Mouse (Mus musculus) lung, embryonic 16.5 days (tissue): ENCODE data around the gene Lpar3. TPM values are rescaled to one million over a fixed set of nuclear protein-coding genes. Genes with fewer than 3 reads are reported as not detected.

Experiments used
- ATAC-seq: fragments of 200-750 bp; cut with Nextera tagmentation; 2 replicates; pipeline ENCODE4 v1.8.0; 2017; ENCODE audit warnings: low read depth, mild to moderate bottlenecking, moderate library complexity
- H3K27ac ChIP-seq: fragments of 300-500 bp; sonication (generic); 2 replicates; pipeline ENCODE4 v1.5.1; 2014; ENCODE audit warnings: mild to moderate bottlenecking, control low read depth, low read length
- H3K27me3 ChIP-seq: fragments of 300-500 bp; sonication (generic); 2 replicates; pipeline ENCODE4 v1.6.1; 2014; ENCODE audit warnings: low read depth, low read length, mixed read lengths; ENCODE audit not compliant: control insufficient read depth, insufficient read depth
- H3K36me3 ChIP-seq: fragments of 300-500 bp; sonication (generic); 2 replicates; pipeline ENCODE4 v1.6.1; 2014; ENCODE audit warnings: low read length; ENCODE audit not compliant: control insufficient read depth, insufficient read depth
- H3K4me1 ChIP-seq: fragments of 300-500 bp; sonication (generic); replicated peaks from 2 replicates; pipeline ENCODE4 v1.6.1; 2014; ENCODE audit warnings: low read length, mixed read lengths; ENCODE audit not compliant: control insufficient read depth, insufficient read depth
- H3K4me2 ChIP-seq: fragments of 300-500 bp; sonication (generic); 2 replicates; pipeline ENCODE4 v1.6.1; 2014; ENCODE audit warnings: low read depth, low read length, control low read depth
- H3K4me3 ChIP-seq: fragments of 300-500 bp; sonication (generic); 2 replicates; pipeline ENCODE4 v1.5.1; 2014; ENCODE audit warnings: mild to moderate bottlenecking, low read length, control low read depth
- H3K9ac ChIP-seq: fragments of 300-500 bp; sonication (generic); 2 replicates; pipeline ENCODE4 v1.6.1; 2014; ENCODE audit warnings: low read length, control low read depth
- H3K9me3 ChIP-seq: fragments of 300-500 bp; sonication (generic); 2 replicates; pipeline ENCODE4 v1.6.1; 2016; ENCODE audit warnings: low read length; ENCODE audit not compliant: control insufficient read depth
- WGBS: fragments of 180-500 bp; shearing (Covaris S2); extraction: QIAGEN DNeasy Blood & Tissue Kit; methylation state at CpG from one replicate; pipeline ENCODE4 v1.1.7; 2014; 5-methylcytosine and 5-hydroxymethylcytosine counted together
- polyA plus RNA-seq: library from polyadenylated mRNA; unstranded; fragments of >200 nt; fragmentation: Nextera tagmentation; extraction: Ambion mirVana; gene quantifications from 2 replicates; pipeline ENCODE4 v1.2.1, GENCODE M21; 2015

Gene Lpar3
- 2.0 and 2.5 TPM in 2 replicates for polyA plus RNA-seq

- Histone ChIP-seq H3K4me2 (peak within 1 kb of the TSS; percentile 75), H3K36me3 (no peaks in the 10 kb centered on the region), H3K27me3 (peaks cover 23% of the 10 kb centered on the region), H3K9me3 (no peaks in the 10 kb centered on the region), H3K9ac (peak within 1 kb of the TSS; percentile 42), H3K4me1 (peaks cover 4% of the 10 kb centered on the region), H3K27ac (no peak within 1 kb of the TSS), H3K4me3 (peak within 1 kb of the TSS; percentile 46)
- peak; percentile 89 for ATAC-seq
- WGBS = 2% methylated on average over 72 of the region's 73 CpGs
These were observed at the start of gene Lpar3 for GRCm38 (mm10) chr3:146220776-146221486. TSS of gene Lpar3 (plus strand) at chr3:146220963.

- H3K4me3 ChIP-seq = no peak overlapping the region
- H3K27ac ChIP-seq = no peak overlapping the region
- no peak overlapping the region for H3K4me2 ChIP-seq
- H3K36me3 ChIP-seq = no peaks in the 10 kb centered on the region
- H3K27me3 ChIP-seq = no peaks in the 10 kb centered on the region
- no peaks in the 10 kb centered on the region for H3K9me3 ChIP-seq
- no peak overlapping the region for H3K9ac ChIP-seq
- 66% methylated on average over 5 of the region's 5 CpGs for WGBS
- ATAC-seq = no peak
- no peaks in the 10 kb centered on the region for H3K4me1 ChIP-seq
These were observed 47.7 kb upstream of the Lpar3 start for GRCm38 (mm10) chr3:146173030-146173429.

- Histone ChIP-seq H3K4me3 (no peak overlapping the region), H3K9ac (no peak overlapping the region), H3K27me3 (no peaks in the 10 kb centered on the region), H3K27ac (no peak overlapping the region), H3K4me2 (no peak overlapping the region), H3K36me3 (no peaks in the 10 kb centered on the region), H3K4me1 (0 out of 2 replicates have a peak, but pooled peaks cover 1% of the 10 kb centered on the region), H3K9me3 (no peaks in the 10 kb centered on the region)
- 76% methylated on average over 9 of the region's 9 CpGs for WGBS
- no peak for ATAC-seq
These were observed 46.5 kb upstream of the Lpar3 start for GRCm38 (mm10) chr3:146174215-146174614.

- 54% methylated on average over 7 of the region's 7 CpGs for WGBS
These were observed 43.5 kb upstream of the Lpar3 start for GRCm38 (mm10) chr3:146177295-146177694.

GRCm38 (mm10) chr3:146177748-146178582 is 42.8 kb upstream of the Lpar3 start:
- H3K27ac ChIP-seq = no peak overlapping the region
- no peaks in the 10 kb centered on the region for H3K27me3 ChIP-seq
- peak; percentile 84 for ATAC-seq
- peak overlapping the region; percentile 25; the same call in 1 of the 2 replicates for H3K9ac ChIP-seq
- H3K4me2 ChIP-seq = peak overlapping the region; percentile 66
- no peaks in the 10 kb centered on the region for H3K9me3 ChIP-seq
- peaks cover 5% of the 10 kb centered on the region; the same call in 1 of the 2 replicates for H3K4me1 ChIP-seq
- 4% methylated on average over 16 of the region's 16 CpGs for WGBS
- no peaks in the 10 kb centered on the region for H3K36me3 ChIP-seq
- peak overlapping the region; percentile 39 for H3K4me3 ChIP-seq

More at GRCm38 (mm10) chr3:146177295-146177694, 43.5 kb upstream of the Lpar3 start:
- H3K27ac ChIP-seq = no peak overlapping the region
- ATAC-seq = no peak
- H3K9me3 ChIP-seq = no peaks in the 10 kb centered on the region
- H3K4me3 ChIP-seq = no peak overlapping the region
- no peaks in the 10 kb centered on the region for H3K27me3 ChIP-seq
- H3K4me1 ChIP-seq = peaks cover 5% of the 10 kb centered on the region; the same call in 1 of the 2 replicates
- H3K36me3 ChIP-seq = no peaks in the 10 kb centered on the region
- H3K4me2 ChIP-seq = peak overlapping the region; percentile 66
- H3K9ac ChIP-seq = no peak overlapping the region

GRCm38 (mm10) chr3:146180341-146180740 is 40.4 kb upstream of the Lpar3 start:
- ATAC-seq = no peak
- Histone ChIP-seq H3K4me1 (peaks cover 5% of the 10 kb centered on the region; the same call in 1 of the 2 replicates), H3K9me3 (no peaks in the 10 kb centered on the region), H3K36me3 (no peaks in the 10 kb centered on the region), H3K27ac (no peak overlapping the region), H3K4me3 (no peak overlapping the region), H3K9ac (no peak overlapping the region), H3K4me2 (no peak overlapping the region), H3K27me3 (no peaks in the 10 kb centered on the region)
- WGBS = 35% methylated on average over 2 of the region's 2 CpGs

GRCm38 (mm10) chr3:146180986-146181385 is 39.8 kb upstream of the Lpar3 start:
- Histone ChIP-seq H3K27me3 (no peaks in the 10 kb centered on the region), H3K9ac (no peak overlapping the region), H3K36me3 (no peaks in the 10 kb centered on the region), H3K4me1 (peaks cover 5% of the 10 kb centered on the region; the same call in 1 of the 2 replicates), H3K9me3 (no peaks in the 10 kb centered on the region), H3K4me2 (no peak overlapping the region), H3K27ac (no peak overlapping the region), H3K4me3 (no peak overlapping the region)
- ATAC-seq = no peak
- WGBS = 32% methylated on average over 3 of the region's 3 CpGs

- H3K4me3 ChIP-seq = no peak overlapping the region
- no peaks in the 10 kb centered on the region for H3K4me1 ChIP-seq
- no peak overlapping the region for H3K4me2 ChIP-seq
- H3K9me3 ChIP-seq = peaks cover 3% of the 10 kb centered on the region; the same call in 1 of the 2 replicates
- H3K27me3 ChIP-seq = no peaks in the 10 kb centered on the region
- H3K36me3 ChIP-seq = no peaks in the 10 kb centered on the region
- no peak overlapping the region for H3K27ac ChIP-seq
- 18% methylated on average over 13 of the region's 13 CpGs for WGBS
- ATAC-seq = peak; percentile 78
- H3K9ac ChIP-seq = no peak overlapping the region
These were observed 35.6 kb upstream of the Lpar3 start for GRCm38 (mm10) chr3:146184992-146185657.

- no peak overlapping the region for H3K27ac ChIP-seq
- 76% methylated on average over 10 of the region's 10 CpGs for WGBS
- no peaks in the 10 kb centered on the region for H3K27me3 ChIP-seq
- no peak overlapping the region for H3K4me2 ChIP-seq
- H3K9ac ChIP-seq = no peak overlapping the region
- H3K36me3 ChIP-seq = no peaks in the 10 kb centered on the region
- no peaks in the 10 kb centered on the region for H3K4me1 ChIP-seq
- H3K4me3 ChIP-seq = no peak overlapping the region
- H3K9me3 ChIP-seq = peaks cover 3% of the 10 kb centered on the region; the same call in 1 of the 2 replicates
- ATAC-seq = no peak
These were observed 34.7 kb upstream of the Lpar3 start for GRCm38 (mm10) chr3:146186033-146186432.
